Mouse (Mus musculus) liver, postnatal 0 days (tissue): ENCODE results near the gene Gpx4. TPM values are rescaled to one million over a fixed set of nuclear protein-coding genes. Genes with fewer than 3 reads are reported as not detected.

Experiments used
- ATAC-seq: fragments of 200-750 bp; cut with Nextera tagmentation; 2 replicates; pipeline ENCODE4 v1.8.0; 2017; ENCODE audit warnings: mild to moderate bottlenecking, moderate library complexity
- DNase-seq: peaks from one replicate; pipeline ENCODE4 v3.0.0-alpha.2; 2016
- H3K27ac ChIP-seq: fragments of 300-500 bp; sonication (generic); 2 replicates; pipeline ENCODE4 v1.5.1; 2014; ENCODE audit warnings: antibody characterized with exemption, moderate library complexity, mild to moderate bottlenecking, low read depth
- H3K27me3 ChIP-seq: fragments of 300-500 bp; sonication (generic); 2 replicates; pipeline ENCODE4 v1.6.1; 2014; ENCODE audit warnings: low read length, control low read depth, mixed read lengths; ENCODE audit not compliant: insufficient read depth
- H3K36me3 ChIP-seq: fragments of 300-500 bp; sonication (generic); replicated peaks from 2 replicates; pipeline ENCODE4 v1.6.1; 2014; ENCODE audit warnings: mild to moderate bottlenecking, control low read depth, low read length, moderate library complexity, mixed read lengths; ENCODE audit not compliant: insufficient read depth
- H3K4me1 ChIP-seq: fragments of 300-500 bp; sonication (generic); 2 replicates; pipeline ENCODE4 v1.6.1; 2014; ENCODE audit warnings: antibody characterized with exemption, mild to moderate bottlenecking, control low read depth; ENCODE audit not compliant: insufficient read depth
- H3K4me2 ChIP-seq: fragments of 300-500 bp; sonication (generic); 2 replicates; pipeline ENCODE4 v1.6.1; 2014; ENCODE audit warnings: low read depth, mild to moderate bottlenecking, low read length, moderate library complexity, mixed read lengths
- H3K4me3 ChIP-seq: fragments of 300-500 bp; sonication (generic); 2 replicates; pipeline ENCODE4 v1.5.1; 2014; ENCODE audit warnings: low read depth, low read length
- H3K9ac ChIP-seq: fragments of 300-500 bp; sonication (generic); replicated peaks from 2 replicates; pipeline ENCODE4 v1.6.1; 2014; ENCODE audit warnings: mild to moderate bottlenecking, moderate library complexity
- H3K9me3 ChIP-seq: fragments of 300-500 bp; sonication (generic); 2 replicates; pipeline ENCODE4 v1.6.1; 2016; ENCODE audit warnings: mild to moderate bottlenecking, control low read depth, low read length, mixed read lengths
- CTCF ChIP-seq: sonication (generic); IDR thresholded peaks from 2 replicates; pipeline ENCODE4 v1.5.1; 2016; ENCODE audit warnings: antibody characterized with exemption, low read depth
- EP300 ChIP-seq: IDR thresholded peaks from 2 replicates; pipeline ENCODE4 v1.6.1; 2016; ENCODE audit warnings: antibody characterized with exemption, low read depth, mild to moderate bottlenecking
- WGBS: fragments of 180-500 bp; shearing (Covaris S2); extraction: QIAGEN DNeasy Blood & Tissue Kit; methylation state at CpG from one replicate; pipeline ENCODE4 v1.1.7; 2014; ENCODE audit not compliant: insufficient replicate concordance; 5-methylcytosine and 5-hydroxymethylcytosine counted together
- polyA plus RNA-seq: library from polyadenylated mRNA; unstranded; fragments of >200 nt; fragmentation: Nextera tagmentation; extraction: Ambion mirVana; gene quantifications from 2 replicates; pipeline ENCODE4 v1.2.1, GENCODE M21; 2015

Gpx4 gene
- polyA plus RNA-seq, 1 experiment from 2014 or later = 537 TPM

GRCm38 (mm10) chr10:80011740-80012139 lies 35.2 kb upstream of the Gpx4 start:
- no peak overlapping the region for H3K4me2 ChIP-seq
- peaks cover 3% of the 10 kb centered on the region; the same call in 1 of the 2 replicates for H3K9me3 ChIP-seq
- H3K36me3 ChIP-seq = peaks cover 45% of the 10 kb centered on the region
- 96% methylated on average over 6 of the region's 6 CpGs for WGBS
- no peak overlapping the region for H3K9ac ChIP-seq
- DNase-seq (no peak), ATAC-seq (no peak)
- TF ChIP-seq EP300 (no peak), CTCF (no peak)
- H3K4me3 ChIP-seq = no peak overlapping the region
- H3K27me3 ChIP-seq = no peaks in the 10 kb centered on the region
- H3K4me1 ChIP-seq = peaks cover 7% of the 10 kb centered on the region
- H3K27ac ChIP-seq = no peak overlapping the region

GRCm38 (mm10) chr10:80013609-80014008 lies 33.4 kb upstream of the Gpx4 start:
- H3K9ac ChIP-seq = no peak overlapping the region
- H3K4me1 ChIP-seq = peaks cover 12% of the 10 kb centered on the region
- no peaks in the 10 kb centered on the region for H3K27me3 ChIP-seq
- WGBS = 71% methylated on average over 25 of the region's 25 CpGs
- H3K36me3 ChIP-seq = peaks cover 34% of the 10 kb centered on the region
- DNase-seq (no peak), ATAC-seq (no peak)
- peaks cover 3% of the 10 kb centered on the region; the same call in 1 of the 2 replicates for H3K9me3 ChIP-seq
- no peak overlapping the region for H3K4me2 ChIP-seq
- no peak overlapping the region for H3K4me3 ChIP-seq
- TF ChIP-seq CTCF = no peak
- no peak for TF ChIP-seq EP300
- H3K27ac ChIP-seq = no peak overlapping the region

GRCm38 (mm10) chr10:80014484-80015290 lies 32.3 kb upstream of the Gpx4 start:
- Histone ChIP-seq H3K27ac (no peak overlapping the region), H3K4me2 (no peak overlapping the region), H3K36me3 (peaks cover 27% of the 10 kb centered on the region), H3K9ac (no peak overlapping the region), H3K9me3 (peaks cover 3% of the 10 kb centered on the region; the same call in 1 of the 2 replicates), H3K27me3 (no peaks in the 10 kb centered on the region), H3K4me1 (peaks cover 23% of the 10 kb centered on the region), H3K4me3 (no peak overlapping the region)
- DNase-seq = no peak
- no peak for ATAC-seq
- WGBS = 67% methylated on average over 28 of the region's 28 CpGs
- peak; percentile 49 for TF ChIP-seq CTCF
- TF ChIP-seq EP300 = no peak

DNA sequence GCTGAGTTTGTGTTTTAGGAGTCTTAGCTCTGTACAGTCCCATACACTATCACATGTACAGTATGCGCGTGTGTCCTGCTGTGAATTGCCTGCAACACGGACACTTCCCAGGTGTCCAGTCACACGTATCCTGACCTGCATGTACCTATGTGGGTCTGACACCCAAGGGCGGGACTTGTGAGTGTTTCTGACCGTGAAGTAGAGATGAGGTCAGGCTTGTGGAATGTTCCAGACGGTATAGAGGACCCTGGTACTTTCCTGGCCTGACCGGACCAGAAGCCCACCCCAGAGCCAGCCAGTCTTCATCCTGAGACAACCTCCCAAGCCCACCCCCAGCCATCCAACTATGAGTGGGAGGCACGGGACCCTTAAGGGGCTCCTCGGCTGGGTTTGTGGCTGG lies 31.4 kb upstream of the Gpx4 start:
- DNase-seq (no peak), ATAC-seq (no peak)
- Histone ChIP-seq H3K4me1 (peaks cover 26% of the 10 kb centered on the region), H3K4me3 (no peak overlapping the region), H3K27me3 (peaks cover 4% of the 10 kb centered on the region; the same call in 1 of the 2 replicates), H3K4me2 (no peak overlapping the region), H3K36me3 (peaks cover 30% of the 10 kb centered on the region), H3K9me3 (peaks cover 3% of the 10 kb centered on the region; the same call in 1 of the 2 replicates), H3K27ac (no peak overlapping the region), H3K9ac (no peak overlapping the region; the same call in 1 of the 2 replicates)
- TF ChIP-seq CTCF = no peak
- no peak for TF ChIP-seq EP300
- 85% methylated on average over 10 of the region's 10 CpGs for WGBS

GRCm38 (mm10) chr10:80016511-80016910 lies 30.5 kb upstream of the Gpx4 start, which contains the start of gene Arhgap45:
TSS of gene Arhgap45 (plus strand) at chr10:80016653.
- Histone ChIP-seq H3K4me3 (peak within 1 kb of the TSS; percentile 58), H3K9ac (peak within 1 kb of the TSS; percentile 57), H3K36me3 (peaks cover 28% of the 10 kb centered on the region; the same call in 1 of the 2 replicates), H3K27me3 (peaks cover 4% of the 10 kb centered on the region; the same call in 1 of the 2 replicates), H3K4me1 (peaks cover 26% of the 10 kb centered on the region), H3K27ac (peak within 1 kb of the TSS; percentile 94), H3K4me2 (peak within 1 kb of the TSS; percentile 83), H3K9me3 (no peaks in the 10 kb centered on the region)
- ATAC-seq = peak; percentile 77
- TF ChIP-seq EP300 = no peak
- TF ChIP-seq CTCF = peak; percentile 36
- 24% methylated on average over 11 of the region's 11 CpGs for WGBS
- DNase-seq = peak; percentile 80

DNA sequence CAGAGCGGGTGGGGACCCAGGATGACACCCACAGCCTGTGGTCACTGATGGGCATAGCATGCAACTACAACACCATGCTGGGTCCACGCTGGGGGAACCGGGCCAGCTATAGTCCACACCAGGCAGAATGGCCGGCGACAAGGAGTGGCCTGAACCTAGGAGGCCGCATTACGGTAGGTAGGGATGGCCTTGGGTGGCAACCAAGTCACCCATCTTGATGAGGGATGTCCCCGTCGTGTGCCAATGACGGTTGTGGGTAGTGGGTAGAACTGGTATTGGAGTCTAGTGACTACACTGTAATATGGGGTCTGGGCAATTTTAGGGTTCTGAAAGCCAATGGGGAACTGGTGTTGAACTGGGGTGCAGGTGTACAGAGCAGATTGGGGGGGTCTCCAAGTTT lies 30.0 kb upstream of the Gpx4 start:
- ATAC-seq (peak; percentile 31), DNase-seq (no peak)
- Histone ChIP-seq H3K27me3 (peaks cover 4% of the 10 kb centered on the region; the same call in 1 of the 2 replicates), H3K9me3 (no peaks in the 10 kb centered on the region), H3K4me3 (peak overlapping the region; percentile 58), H3K36me3 (peaks cover 24% of the 10 kb centered on the region; the same call in 1 of the 2 replicates), H3K4me2 (peak overlapping the region; percentile 83), H3K27ac (peak overlapping the region; percentile 94), H3K4me1 (peaks cover 26% of the 10 kb centered on the region), H3K9ac (peak overlapping the region; percentile 57)
- TF ChIP-seq CTCF = no peak
- TF ChIP-seq EP300 = no peak
- 32% methylated on average over 10 of the region's 10 CpGs for whole genome bisulfite sequencing
